Mouse (Mus musculus): ENCODE data around the gene Ttc23. TPM values are rescaled to one million over a fixed set of nuclear protein-coding genes. Genes with fewer than 3 reads are reported as not detected.

The Ttc23 gene
- polyA plus RNA-seq, 1 experiment: 0.10 TPM

DNA sequence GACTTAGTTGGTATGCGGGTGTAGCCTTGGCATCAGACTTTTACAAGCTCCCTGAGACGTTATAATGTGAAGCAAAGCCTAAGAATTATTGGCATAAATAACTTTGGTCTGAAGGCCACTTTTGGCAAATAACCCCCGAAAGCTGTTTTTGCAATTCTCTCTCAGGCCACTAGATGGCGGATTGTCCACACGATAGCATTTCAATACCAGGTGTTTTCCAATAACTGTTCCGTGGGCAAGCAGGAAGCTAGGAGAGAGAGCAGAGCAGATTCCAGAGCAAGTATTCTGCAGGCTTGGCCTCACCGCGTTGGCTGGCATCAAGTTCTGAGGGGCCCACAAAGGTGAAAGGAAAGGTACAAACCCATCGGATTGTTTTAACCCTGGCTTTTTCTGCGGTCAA, 141.5 kb downstream of the Ttc23 start:
- TF ChIP-seq GATA1 (IDR thresholded peaks at IDR 0.05; ENCODE audit: low read length): no peak

DNA sequence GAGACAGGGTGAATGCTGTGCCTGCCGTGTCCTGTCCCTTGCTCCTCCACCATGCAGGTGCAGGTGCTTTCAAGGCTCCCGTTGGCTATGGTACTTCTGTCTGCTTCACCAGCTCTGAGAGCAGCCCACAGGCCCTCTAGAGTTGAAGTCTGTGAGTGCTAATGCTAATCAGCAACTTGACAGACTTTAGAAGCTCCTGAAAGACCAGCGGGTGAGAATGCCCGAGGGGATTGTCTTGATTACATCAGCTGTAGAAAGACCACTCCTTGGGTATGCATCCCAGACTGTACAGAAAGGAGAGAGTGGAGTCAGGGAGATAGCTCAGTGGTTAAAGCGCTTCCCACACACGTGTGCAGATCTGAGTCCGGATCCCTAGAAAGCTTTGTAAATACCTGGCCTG, 144.0 kb downstream of the Ttc23 start:
- TF ChIP-seq GATA1 (IDR thresholded peaks at IDR 0.05; ENCODE audit: low read length): no peak

DNA sequence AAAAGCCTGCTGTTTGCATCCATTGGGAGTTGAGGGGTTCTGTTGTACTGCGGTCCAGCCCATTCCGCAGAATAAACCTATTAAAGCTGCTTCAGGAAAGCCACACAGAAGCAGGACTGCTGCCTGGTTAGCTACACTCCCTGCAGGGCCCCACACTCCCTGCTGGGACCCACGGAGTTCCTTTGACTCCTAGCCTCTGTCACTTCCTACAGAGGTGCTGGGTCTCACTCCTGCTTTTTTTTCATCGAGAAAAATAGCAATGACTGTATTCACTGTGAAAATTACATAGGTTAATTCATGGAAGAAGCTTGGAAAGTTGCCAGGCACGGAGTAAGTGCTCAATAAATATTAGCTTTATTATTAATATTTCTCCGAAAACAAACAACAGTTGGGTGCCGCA, 146.2 kb downstream of the Ttc23 start:
- no peak for TF ChIP-seq GATA1 (IDR thresholded peaks at IDR 0.05; ENCODE audit: low read length)

DNA sequence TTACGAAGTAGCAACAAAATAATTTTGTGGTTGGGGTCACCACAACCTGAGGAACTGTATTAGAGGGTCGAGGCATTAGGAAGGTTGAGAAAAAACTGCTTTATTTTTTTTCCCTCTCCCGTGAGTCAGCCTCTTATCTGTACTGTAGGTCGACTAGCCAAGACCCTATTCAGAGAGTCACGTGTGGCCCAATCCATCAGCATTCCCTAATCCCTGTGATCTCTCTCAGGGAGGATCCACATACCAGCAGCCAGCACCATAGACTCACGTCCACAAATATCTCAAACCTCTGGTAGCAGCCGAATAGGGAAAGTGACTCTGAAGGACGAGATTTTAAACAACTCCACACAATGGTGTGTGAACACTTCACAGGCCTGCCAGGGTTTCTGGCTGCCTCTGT, 149.9 kb downstream of the Ttc23 start:
- no peak for TF ChIP-seq GATA1 (IDR thresholded peaks at IDR 0.05; ENCODE audit: low read length)

DNA sequence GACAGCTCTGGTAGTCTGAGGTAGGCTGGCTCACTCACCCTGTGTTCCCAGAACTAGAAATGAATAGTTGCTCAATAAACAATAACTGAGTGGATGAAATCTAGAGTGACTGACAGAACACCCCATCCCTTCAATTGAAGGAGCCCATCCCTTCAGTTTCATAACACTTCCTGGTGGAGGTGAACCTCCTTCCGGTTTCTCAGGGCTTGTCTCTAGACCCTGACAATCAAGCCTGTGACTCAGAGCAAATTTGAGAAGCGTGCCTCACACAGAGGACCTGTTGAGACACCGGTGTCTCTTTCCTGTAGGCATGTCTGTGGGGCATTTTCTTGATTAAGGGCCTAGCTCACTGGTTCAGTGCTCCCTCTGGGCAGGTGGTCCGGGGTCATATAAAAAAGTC, 151.3 kb downstream of the Ttc23 start:
- TF ChIP-seq GATA1 (IDR thresholded peaks at IDR 0.05; ENCODE audit: low read length): no peak

DNA sequence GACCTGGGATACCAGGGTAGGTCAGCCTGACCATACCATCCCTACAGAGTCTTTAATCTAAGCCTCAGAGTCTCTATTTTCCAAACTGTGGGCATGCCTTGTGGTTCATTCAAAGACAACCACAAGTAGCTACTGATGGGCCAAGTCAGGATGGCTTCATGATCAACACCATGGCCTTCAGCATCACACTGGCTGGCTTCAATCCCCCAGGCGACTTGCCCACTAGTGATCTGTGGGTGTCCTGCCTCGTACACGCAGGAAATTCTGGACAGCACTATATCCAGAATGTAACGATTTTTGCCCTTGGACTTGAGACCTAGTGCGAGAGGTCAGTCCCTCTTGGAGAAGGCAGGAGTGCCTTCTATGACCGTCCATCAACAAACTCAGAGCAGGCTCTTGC, 153.3 kb downstream of the Ttc23 start:
- no peak for TF ChIP-seq GATA1 (IDR thresholded peaks at IDR 0.05; ENCODE audit: low read length)

DNA sequence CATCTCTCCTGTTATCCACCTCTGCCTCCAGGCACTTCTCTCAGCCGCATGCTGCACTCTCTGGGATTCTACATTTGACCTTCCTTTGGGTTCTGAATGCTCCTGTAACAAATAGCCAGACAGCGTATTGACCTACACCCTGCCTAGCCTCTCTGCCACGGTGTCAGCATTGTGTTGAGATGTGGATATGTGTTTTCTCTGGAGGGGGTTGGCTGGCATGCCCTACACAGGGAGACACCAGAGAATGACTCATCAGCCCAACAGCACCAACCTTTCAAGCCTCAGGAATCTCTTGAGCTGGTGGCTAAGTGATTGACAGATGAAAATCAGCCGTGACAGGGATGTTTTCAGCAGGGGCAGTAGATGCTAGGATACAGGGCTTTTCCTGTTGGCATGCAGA, 153.8 kb downstream of the Ttc23 start:
- no peak for TF ChIP-seq GATA1 (IDR thresholded peaks at IDR 0.05; ENCODE audit: low read length)

DNA sequence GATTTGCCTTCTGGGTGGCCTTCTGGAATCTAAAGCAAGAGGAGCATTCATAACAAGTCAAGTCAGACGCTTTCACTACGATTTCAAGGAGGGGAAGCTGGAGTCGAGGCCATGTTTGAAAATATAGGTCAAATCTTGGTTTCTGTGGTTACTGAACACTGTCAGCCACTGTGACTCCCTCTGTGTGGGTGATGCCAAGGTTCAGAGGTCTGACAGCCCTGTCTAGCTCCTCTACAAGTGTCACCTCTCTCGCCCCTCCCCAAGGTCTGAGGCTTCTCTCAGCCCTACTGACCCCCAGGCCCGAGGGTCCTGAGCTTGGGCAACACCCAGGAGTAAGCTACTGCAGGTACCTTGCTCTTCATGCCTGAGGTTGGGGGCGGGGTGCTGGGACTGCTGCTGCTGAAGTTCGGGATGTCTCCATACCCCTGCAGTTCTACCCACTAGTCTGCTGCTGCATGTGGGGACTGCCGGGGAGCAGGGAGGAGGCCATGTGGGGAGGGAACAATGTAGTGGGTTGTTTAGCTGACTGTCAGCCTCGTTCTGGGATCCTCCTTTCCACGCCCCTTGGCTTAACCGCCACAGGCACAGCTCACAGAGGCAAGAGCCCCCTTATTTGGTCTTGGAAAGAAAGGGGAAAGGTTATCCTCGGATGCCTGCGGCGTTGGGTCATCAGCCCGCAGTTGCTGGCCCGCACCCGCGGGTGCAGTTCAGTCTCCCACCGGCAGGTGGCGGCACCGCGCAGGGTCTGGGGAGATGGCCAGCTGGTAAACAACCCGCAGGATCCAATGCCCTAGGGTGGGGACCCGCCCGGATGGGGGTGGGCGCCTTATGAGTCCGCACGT, 156.0 kb downstream of the Ttc23 start:
- no peak for TF ChIP-seq GATA1 (IDR thresholded peaks at IDR 0.05; ENCODE audit: low read length)

DNA sequence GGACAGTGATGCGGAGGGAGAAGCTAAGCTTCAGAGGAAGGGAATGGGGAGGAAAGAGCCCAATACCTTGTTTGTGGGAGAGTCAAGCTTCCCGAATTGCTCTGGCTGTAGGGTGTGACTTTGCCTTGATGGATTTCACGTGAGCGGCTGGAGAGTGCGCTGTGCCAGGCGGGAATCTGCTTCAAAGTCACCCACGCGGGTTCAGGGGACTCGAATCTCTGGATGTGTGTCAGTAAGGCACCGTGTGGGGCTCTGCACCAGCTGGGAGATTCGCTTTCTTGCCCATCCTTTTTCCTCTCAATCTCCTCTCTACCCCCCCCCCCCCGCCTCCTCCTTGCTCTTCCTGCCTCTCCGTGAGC, 156.6 kb downstream of the Ttc23 start:
- no peak for TF ChIP-seq GATA1 (IDR thresholded peaks at IDR 0.05; ENCODE audit: low read length)

Other genes starting within 250 kb of the Ttc23 start
- 13.7 and 20.0 TPM in 2 replicates for gene Lrrc28, start 2.1 kb upstream of the Ttc23 start, polyA plus RNA-seq (2012)
- not detected in 2 replicates for gene Synm, start 112.3 kb downstream of the Ttc23 start, polyA plus RNA-seq (2012)

All from G1E-ER4 (cell line).